In the genomic region with DNA sequence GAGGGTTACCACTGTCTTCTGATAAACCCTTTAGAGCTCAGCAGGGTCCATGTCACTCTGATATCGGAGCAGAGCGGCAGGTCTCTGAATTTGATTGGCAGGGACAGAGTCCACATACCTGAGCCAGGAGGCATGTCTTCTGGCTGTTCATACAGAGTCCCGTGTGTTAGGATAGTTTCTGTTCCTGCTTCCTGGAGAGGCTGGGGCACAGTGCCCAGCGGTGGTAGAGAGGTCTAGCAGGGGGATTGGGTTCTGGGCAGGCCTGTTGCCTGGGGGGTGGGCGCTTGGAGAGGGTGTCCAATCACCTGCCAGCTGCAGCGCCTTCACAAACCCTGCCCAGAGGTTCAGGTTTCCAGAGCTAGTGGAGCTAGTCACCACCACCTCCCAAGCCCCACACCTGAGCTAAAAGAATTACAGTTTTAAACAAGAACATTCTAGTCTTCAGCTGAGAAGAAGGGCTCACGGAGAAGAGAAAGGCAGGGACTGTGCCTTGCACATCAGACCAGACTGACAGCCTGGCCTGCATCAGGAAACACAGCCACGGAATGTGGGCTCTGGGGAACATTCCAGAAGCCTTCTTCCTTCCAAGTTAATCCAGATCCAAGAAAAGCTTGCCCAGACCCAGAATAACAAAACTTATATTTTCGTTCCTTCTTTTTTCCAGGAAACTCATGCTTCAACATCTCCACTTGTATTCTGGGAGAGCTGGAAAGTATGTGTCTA, we compare ENCODE assay signal across 18 mouse cellular contexts. TPM values are rescaled to one million over a fixed set of nuclear protein-coding genes. Genes with fewer than 3 reads are reported as not detected.
DNase-seq lines count a peak whose midpoint lies in the region; ATAC-seq lines count a peak whose summit lies in the region.
"Had no signal": no experiment of that assay in that cellular context is flagged by ENCODE, and none has a peak within 500 bp of the region (broad histone marks: within the 10 kb centered on the region; RNA-seq: fewer than 3 reads in every experiment).

No protein-coding gene starts in this region.

- no peak overlapping the region for H3K9ac ChIP-seq in heart, embryonic 11.5 days (ENCODE audit: low read depth, low read length)
- H3K9ac ChIP-seq in intestine, embryonic 16.5 days (ENCODE audit: low read depth, low read length), result peak overlapping the region; percentile 36; the same call in 1 of the 2 replicates
- H3K9ac ChIP-seq: forebrain, postnatal 0 days; neural tube, embryonic 13.5 days had no signal

- no peak overlapping the region for H3K4me3 ChIP-seq in heart, embryonic 11.5 days (ENCODE audit: low read depth, low read length)
- H3K4me3 ChIP-seq in intestine, embryonic 16.5 days (ENCODE audit: low read length), result peak overlapping the region; percentile 22; the same call in 1 of the 2 replicates
- H3K4me3 ChIP-seq: heart, embryonic 10.5 days; neural tube, embryonic 13.5 days had no signal

- no peaks in the 10 kb centered on the region for H3K27me3 ChIP-seq in heart, embryonic 11.5 days (ENCODE audit: control insufficient read depth, insufficient read depth, low read length)
- no peaks in the 10 kb centered on the region for H3K27me3 ChIP-seq in intestine, embryonic 16.5 days (replicated peaks; ENCODE audit: control insufficient read depth, insufficient read depth, low read length)
- H3K27me3 ChIP-seq: neural tube, embryonic 13.5 days had no signal

- H3K4me1 ChIP-seq in heart, embryonic 11.5 days (ENCODE audit: control insufficient read depth, insufficient read depth, low read length), result no peaks in the 10 kb centered on the region
- peaks cover 7% of the 10 kb centered on the region; the same call in 1 of the 2 replicates for H3K4me1 ChIP-seq in intestine, embryonic 16.5 days (ENCODE audit: control insufficient read depth, insufficient read depth, low read length)
- H3K4me1 ChIP-seq: heart, embryonic 10.5 days; neural tube, embryonic 13.5 days had no signal

- no peaks in the 10 kb centered on the region for H3K36me3 ChIP-seq in heart, embryonic 11.5 days (ENCODE audit: control insufficient read depth, insufficient read depth, low read length)
- no peaks in the 10 kb centered on the region for H3K36me3 ChIP-seq in intestine, embryonic 16.5 days (ENCODE audit: control insufficient read depth, insufficient read depth, low read length)
- H3K36me3 ChIP-seq: heart, embryonic 10.5 days; neural tube, embryonic 13.5 days had no signal

- no peak for ATAC-seq in heart, embryonic 11.5 days (replicated peaks; ENCODE audit: insufficient number of reproducible peaks, low FRiP score, low TSS enrichment)
- peak; percentile 91 for ATAC-seq in intestine, embryonic 16.5 days

- DNase-seq in heart, adult 11 months, result peak; percentile 89
- DNase-seq in brain, adult 2 months (ENCODE audit: low read depth, low spot score), result peak; percentile 6
- DNase-seq in lung, postnatal 10 days, result peak; percentile 58
- no peak for DNase-seq in T-cell, adult 2 months (ENCODE audit: low spot score)
- no peak for DNase-seq in thymus, postnatal 36 days
- DNase-seq in right cerebral cortex, adult 2 months (ENCODE audit: low spot score in 2 of 2), result no peak
- DNase-seq: adrenal gland, postnatal 10 days; forebrain, postnatal 0 days; gastrocnemius, postnatal 10 days; spleen, adult 18-20 months; thymus, adult 18-20 months had no signal

- no peaks in the 10 kb centered on the region for H3K9me3 ChIP-seq in heart, embryonic 11.5 days (replicated peaks; ENCODE audit: control insufficient read depth, low read length)
- no peaks in the 10 kb centered on the region for H3K9me3 ChIP-seq in intestine, embryonic 16.5 days (ENCODE audit: control insufficient read depth, low read length)
- H3K9me3 ChIP-seq: heart, embryonic 10.5 days; neural tube, embryonic 13.5 days had no signal

- 63% methylated on average over 9 of the region's 9 CpGs for WGBS in heart, embryonic 11.5 days (ENCODE audit: insufficient replicate concordance)
- WGBS in intestine, embryonic 16.5 days, result 52% methylated on average over 9 of the region's 9 CpGs

- no peak overlapping the region for H3K27ac ChIP-seq in heart, embryonic 11.5 days (ENCODE audit: low read depth, low read length)
- peak overlapping the region; percentile 68 for H3K27ac ChIP-seq in intestine, embryonic 16.5 days (ENCODE audit: low read length)
- H3K27ac ChIP-seq: heart, embryonic 10.5 days; neural tube, embryonic 13.5 days had no signal

- no peak overlapping the region for H3K4me2 ChIP-seq in heart, embryonic 11.5 days
- H3K4me2 ChIP-seq in intestine, embryonic 16.5 days (ENCODE audit: low read depth, low read length), result peak overlapping the region; percentile 45
- H3K4me2 ChIP-seq: neural tube, embryonic 13.5 days had no signal

RNA-seq across cellular contexts. Expression of a gene that starts 3.9 kb away (rescaled TPM):
- not detected in 2 replicates for polyA plus RNA-seq in heart, embryonic 11.5 days (2014; fragmentation: Nextera tagmentation; extraction: Ambion mirVana)
- 4.5 and 9.1 TPM in 2 replicates for polyA plus RNA-seq in intestine, embryonic 16.5 days (2015; fragmentation: Nextera tagmentation; extraction: Ambion mirVana)
- polyA plus RNA-seq: C2C12; forebrain, postnatal 0 days; heart, embryonic 10.5 days; liver, adult 2 months; midbrain, postnatal 0 days; neural tube, embryonic 13.5 days had no signal

Comparison
In these comparisons a context has a peak if more than half of its experiments do, and no peak if none do; other contexts are left out.
1. DNase-seq: peak in heart, adult 11 months (single experiment), brain, adult 2 months (single experiment) and lung, postnatal 10 days (single experiment); none in T-cell, adult 2 months (single experiment), thymus, postnatal 36 days (0 of 2) and right cerebral cortex, adult 2 months (0 of 2).